Mouse (Mus musculus): ENCODE results near the gene Wdr86. TPM values are rescaled to one million over a fixed set of nuclear protein-coding genes. Genes with fewer than 3 reads are reported as not detected.
"Not testable (repeated sequence)": the region's sequence is repeated elsewhere in the genome, so short reads cannot be mapped to it uniquely, and the experiment has no call there.

Wdr86 gene
- polyA plus RNA-seq, 1 experiment from 2014 or later, result 9.6 TPM

DNA sequence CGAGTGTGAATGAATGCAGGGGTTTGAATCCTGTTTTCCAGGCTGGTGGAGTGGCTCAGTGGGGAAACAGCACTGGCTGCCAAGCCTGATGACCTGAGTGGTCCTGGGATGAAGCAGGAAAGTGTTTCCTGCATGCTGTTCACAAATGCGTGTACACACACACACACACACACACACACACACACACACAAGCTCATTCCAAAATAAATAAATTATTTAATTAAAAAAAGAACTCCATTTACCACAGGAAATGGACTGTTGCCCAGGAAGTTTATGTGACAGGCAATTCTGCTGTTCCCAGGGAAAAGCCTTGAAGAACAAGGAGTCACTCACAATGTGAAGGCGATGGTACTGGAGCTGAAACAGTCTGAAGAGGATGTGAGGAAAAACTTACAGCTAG, 33.8 kb downstream of the Wdr86 start:
- no peak overlapping the region for H3K9ac ChIP-seq (ENCODE audit: low read length)
- no peak overlapping the region for H3K4me2 ChIP-seq (ENCODE audit: low read length)
- ATAC-seq (ENCODE audit: insufficient number of reproducible peaks, insufficient read depth, low FRiP score, low read depth), result no peak
- 64% methylated on average over 3 of the region's 3 CpGs for WGBS
- H3K27me3 ChIP-seq (ENCODE audit: control insufficient read depth, insufficient read depth, low read length), result no peaks in the 10 kb centered on the region
- H3K36me3 ChIP-seq (ENCODE audit: control insufficient read depth, insufficient read depth, low read length), result peaks cover 100% of the 10 kb centered on the region
- peak overlapping the region; percentile 63 to 72; a peak in 3 of 4 replicates for H3K27ac ChIP-seq (replicated peaks in 1 of 2; ENCODE audit: control insufficient read depth in 1 of 2, insufficient read depth in 1 of 2, low read depth in 2 of 2, low read length in 2 of 2)
- no peak overlapping the region for H3K4me3 ChIP-seq (ENCODE audit: control insufficient read depth in 1 of 2, insufficient read depth in 1 of 2, low read depth in 1 of 2, low read length in 2 of 2)
- no peaks in the 10 kb centered on the region for H3K4me1 ChIP-seq (ENCODE audit: control insufficient read depth in 2 of 2, insufficient read depth in 2 of 2, low read length in 2 of 2)
- no peaks in the 10 kb centered on the region for H3K9me3 ChIP-seq (ENCODE audit: control insufficient read depth, low read length)

DNA sequence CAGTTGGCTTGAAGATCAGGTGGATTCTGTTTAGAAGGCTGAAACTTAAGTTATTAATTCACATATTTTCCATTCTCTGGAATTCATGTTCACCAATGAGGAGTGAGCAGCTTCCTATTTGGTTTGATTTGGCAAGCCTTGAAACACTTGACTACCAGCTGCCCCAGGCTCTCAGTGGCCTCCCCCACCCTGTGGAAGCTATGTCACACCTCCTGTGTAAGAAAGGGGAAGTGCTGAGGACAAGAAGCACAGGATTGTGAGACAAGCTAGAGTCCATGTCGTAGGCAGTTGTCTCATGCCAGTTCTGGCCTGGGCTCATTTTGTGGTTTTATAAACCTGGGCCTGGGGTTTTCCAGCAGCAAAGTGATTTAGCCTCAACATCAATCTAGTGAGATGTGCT, 42.8 kb downstream of the Wdr86 start:
- H3K4me1 ChIP-seq (ENCODE audit: control insufficient read depth in 2 of 2, insufficient read depth in 2 of 2, low read length in 2 of 2), result peaks cover 6 to 14% of the 10 kb centered on the region in 2 experiments
- no peaks in the 10 kb centered on the region for H3K9me3 ChIP-seq (ENCODE audit: control insufficient read depth, low read length)
- H3K36me3 ChIP-seq (ENCODE audit: control insufficient read depth, insufficient read depth, low read length), result peaks cover 37% of the 10 kb centered on the region
- ATAC-seq (ENCODE audit: insufficient number of reproducible peaks, insufficient read depth, low FRiP score, low read depth), result no peak
- no peak overlapping the region for H3K27ac ChIP-seq (replicated peaks in 1 of 2; ENCODE audit: control insufficient read depth in 1 of 2, insufficient read depth in 1 of 2, low read depth in 2 of 2, low read length in 2 of 2)
- no peak overlapping the region for H3K4me2 ChIP-seq (ENCODE audit: low read length)
- H3K9ac ChIP-seq (ENCODE audit: low read length), result no peak overlapping the region
- H3K27me3 ChIP-seq (ENCODE audit: control insufficient read depth, insufficient read depth, low read length), result no peaks in the 10 kb centered on the region
- 72% methylated on average over 1 of the region's 1 CpGs for WGBS
- no peak overlapping the region for H3K4me3 ChIP-seq (ENCODE audit: control insufficient read depth in 1 of 2, insufficient read depth in 1 of 2, low read depth in 1 of 2, low read length in 2 of 2)

DNA sequence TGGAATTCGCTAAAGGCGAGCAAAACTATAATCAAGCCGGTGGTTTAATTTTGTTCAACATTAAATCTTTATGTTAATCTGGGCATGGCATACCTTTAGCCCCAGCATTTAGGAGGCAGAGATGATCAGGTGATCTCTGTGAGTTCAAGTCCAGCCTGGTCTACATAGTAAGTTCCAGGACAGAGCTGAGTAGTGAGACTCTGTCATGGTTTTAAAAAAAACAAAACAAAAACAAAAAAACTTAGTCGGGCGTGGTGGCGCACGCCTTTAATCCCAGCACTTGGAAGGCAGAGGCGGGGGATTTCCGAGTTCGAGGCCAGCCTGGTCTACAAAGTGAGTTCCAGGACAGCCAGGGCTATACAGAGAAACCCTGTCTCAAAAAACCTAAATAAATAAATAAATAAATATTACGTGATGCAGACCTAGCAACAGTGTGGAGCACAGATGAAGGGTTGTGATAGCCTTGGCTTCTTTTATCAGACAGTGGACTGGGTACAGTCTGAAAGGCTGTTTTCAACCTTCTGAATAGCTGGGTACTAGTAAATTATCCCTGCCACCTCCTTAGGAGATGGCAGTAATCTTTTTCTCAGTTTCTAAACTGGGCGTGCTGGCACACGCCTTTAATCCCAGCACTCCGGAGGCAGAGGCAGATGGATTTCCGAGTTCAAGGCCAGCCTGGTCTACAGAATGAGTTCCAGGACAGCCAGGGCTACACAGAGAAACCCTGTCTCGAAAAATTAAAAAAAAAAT, 43.7 kb downstream of the Wdr86 start:
- Histone ChIP-seq H3K27ac (replicated peaks in 1 of 2; ENCODE audit: control insufficient read depth in 1 of 2, insufficient read depth in 1 of 2, low read depth in 2 of 2, low read length in 2 of 2) (peak overlapping the region in 1 of 2 experiments; percentile 98; a peak in 2 of 4 replicates), H3K4me1 (ENCODE audit: control insufficient read depth in 2 of 2, insufficient read depth in 2 of 2, low read length in 2 of 2) (peaks cover 6 to 14% of the 10 kb centered on the region in 2 experiments), H3K36me3 (ENCODE audit: control insufficient read depth, insufficient read depth, low read length) (peaks cover 29% of the 10 kb centered on the region), H3K9ac (ENCODE audit: low read length) (peak overlapping the region; percentile 86), H3K4me2 (ENCODE audit: low read length) (peak overlapping the region; percentile 72), H3K4me3 (ENCODE audit: control insufficient read depth in 1 of 2, insufficient read depth in 1 of 2, low read depth in 1 of 2, low read length in 2 of 2) (peak overlapping the region in 1 of 2 experiments; percentile 78; a peak in 2 of 4 replicates)
- ATAC-seq (ENCODE audit: insufficient number of reproducible peaks, insufficient read depth, low FRiP score, low read depth); H3K9me3 ChIP-seq (ENCODE audit: control insufficient read depth, low read length); H3K27me3 ChIP-seq (ENCODE audit: control insufficient read depth, insufficient read depth, low read length): not testable (repeated sequence)
- 70% methylated on average over 16 of the region's 16 CpGs for WGBS

DNA sequence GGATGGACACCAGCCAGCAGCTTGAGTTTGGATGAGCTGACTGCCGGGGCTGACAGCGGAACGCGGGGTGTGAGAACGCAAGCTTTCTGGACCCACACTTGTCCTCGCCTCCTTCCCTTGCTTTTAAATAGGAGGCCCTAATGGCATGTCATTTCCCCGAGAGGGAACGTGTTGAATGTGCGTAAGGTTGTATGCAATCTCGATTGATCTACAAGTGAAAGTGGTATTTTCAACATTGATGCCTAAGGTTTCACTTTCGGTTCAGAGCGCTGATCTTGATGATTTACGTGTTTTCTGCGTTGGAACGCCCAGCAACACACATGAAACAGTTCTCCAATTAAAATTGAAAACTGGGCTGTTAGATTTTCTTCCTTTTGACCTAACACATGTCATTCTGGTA, 44.4 kb downstream of the Wdr86 start:
- Histone ChIP-seq H3K4me2 (ENCODE audit: low read length) (peak overlapping the region; percentile 72), H3K27me3 (ENCODE audit: control insufficient read depth, insufficient read depth, low read length) (no peaks in the 10 kb centered on the region), H3K4me1 (ENCODE audit: control insufficient read depth in 2 of 2, insufficient read depth in 2 of 2, low read length in 2 of 2) (peaks cover 6 to 14% of the 10 kb centered on the region in 2 experiments), H3K9ac (ENCODE audit: low read length) (peak overlapping the region; percentile 86), H3K27ac (replicated peaks in 1 of 2; ENCODE audit: control insufficient read depth in 1 of 2, insufficient read depth in 1 of 2, low read depth in 2 of 2, low read length in 2 of 2) (peak overlapping the region; percentile 89 to 98), H3K36me3 (ENCODE audit: control insufficient read depth, insufficient read depth, low read length) (peaks cover 22% of the 10 kb centered on the region), H3K9me3 (ENCODE audit: control insufficient read depth, low read length) (no peaks in the 10 kb centered on the region), H3K4me3 (ENCODE audit: control insufficient read depth in 1 of 2, insufficient read depth in 1 of 2, low read depth in 1 of 2, low read length in 2 of 2) (peak overlapping the region; percentile 78 to 99)
- WGBS, result under 1% methylated on average over 15 of the region's 15 CpGs
- ATAC-seq (ENCODE audit: insufficient number of reproducible peaks, insufficient read depth, low FRiP score, low read depth), result no peak

- H3K4me3 ChIP-seq (ENCODE audit: control insufficient read depth in 1 of 2, insufficient read depth in 1 of 2, low read depth in 1 of 2, low read length in 2 of 2), result peak within 1 kb of the TSS; percentile 78 to 99
- H3K4me1 ChIP-seq (ENCODE audit: control insufficient read depth in 2 of 2, insufficient read depth in 2 of 2, low read length in 2 of 2), result peaks cover 6 to 14% of the 10 kb centered on the region in 2 experiments
- H3K9me3 ChIP-seq (ENCODE audit: control insufficient read depth, low read length), result no peaks in the 10 kb centered on the region
- WGBS, result under 1% methylated on average over 53 of the region's 53 CpGs
- peak; percentile 99 for ATAC-seq (ENCODE audit: insufficient number of reproducible peaks, insufficient read depth, low FRiP score, low read depth)
- peak within 1 kb of the TSS; percentile 86 for H3K9ac ChIP-seq (ENCODE audit: low read length)
- peak within 1 kb of the TSS; percentile 76 for H3K4me2 ChIP-seq (ENCODE audit: low read length)
- H3K36me3 ChIP-seq (ENCODE audit: control insufficient read depth, insufficient read depth, low read length), result peaks cover 15% of the 10 kb centered on the region
- H3K27ac ChIP-seq (replicated peaks in 1 of 2; ENCODE audit: control insufficient read depth in 1 of 2, insufficient read depth in 1 of 2, low read depth in 2 of 2, low read length in 2 of 2), result peak within 1 kb of the TSS; percentile 98 to 100
- H3K27me3 ChIP-seq (ENCODE audit: control insufficient read depth, insufficient read depth, low read length), result no peaks in the 10 kb centered on the region
Measured at GRCm38 (mm10) chr5:24685366-24686093, 45.0 kb downstream of the Wdr86 start, which contains the start of gene Nub1. Gene Nub1, plus strand, starts transcription at chr5:24685532.

GRCm38 (mm10) chr5:24684578-24685365, 45.8 kb downstream of the Wdr86 start:
- Histone ChIP-seq H3K4me1 (ENCODE audit: control insufficient read depth in 2 of 2, insufficient read depth in 2 of 2, low read length in 2 of 2) (peaks cover 6 to 14% of the 10 kb centered on the region in 2 experiments), H3K4me2 (ENCODE audit: low read length) (peak overlapping the region; percentile 76), H3K27me3 (ENCODE audit: control insufficient read depth, insufficient read depth, low read length) (no peaks in the 10 kb centered on the region), H3K4me3 (ENCODE audit: control insufficient read depth in 1 of 2, insufficient read depth in 1 of 2, low read depth in 1 of 2, low read length in 2 of 2) (peak overlapping the region; percentile 41 to 47), H3K36me3 (ENCODE audit: control insufficient read depth, insufficient read depth, low read length) (peaks cover 8% of the 10 kb centered on the region), H3K9me3 (ENCODE audit: control insufficient read depth, low read length) (no peaks in the 10 kb centered on the region), H3K9ac (ENCODE audit: low read length) (peak overlapping the region; percentile 80), H3K27ac (replicated peaks in 1 of 2; ENCODE audit: control insufficient read depth in 1 of 2, insufficient read depth in 1 of 2, low read depth in 2 of 2, low read length in 2 of 2) (peak overlapping the region; percentile 98 to 100)
- ATAC-seq (ENCODE audit: insufficient number of reproducible peaks, insufficient read depth, low FRiP score, low read depth), result peak; percentile 1; the same call in 1 of the 2 replicates
- WGBS, result 23% methylated on average over 16 of the region's 16 CpGs

GRCm38 (mm10) chr5:24681436-24681835, 49.1 kb downstream of the Wdr86 start:
- Histone ChIP-seq H3K4me1 (ENCODE audit: control insufficient read depth in 2 of 2, insufficient read depth in 2 of 2, low read length in 2 of 2) (peaks cover 6 to 8% of the 10 kb centered on the region in 2 experiments), H3K9ac (ENCODE audit: low read length) (no peak overlapping the region), H3K27ac (replicated peaks in 1 of 2; ENCODE audit: control insufficient read depth in 1 of 2, insufficient read depth in 1 of 2, low read depth in 2 of 2, low read length in 2 of 2) (no peak overlapping the region), H3K4me2 (ENCODE audit: low read length) (no peak overlapping the region), H3K36me3 (ENCODE audit: control insufficient read depth, insufficient read depth, low read length) (no peaks in the 10 kb centered on the region), H3K9me3 (ENCODE audit: control insufficient read depth, low read length) (no peaks in the 10 kb centered on the region), H3K4me3 (ENCODE audit: control insufficient read depth in 1 of 2, insufficient read depth in 1 of 2, low read depth in 1 of 2, low read length in 2 of 2) (no peak overlapping the region), H3K27me3 (ENCODE audit: control insufficient read depth, insufficient read depth, low read length) (no peaks in the 10 kb centered on the region)
- no peak for ATAC-seq (ENCODE audit: insufficient number of reproducible peaks, insufficient read depth, low FRiP score, low read depth)
- WGBS, result 57% methylated on average over 1 of the region's 1 CpGs

Measured in heart, embryonic 14.5 days (tissue).